Mouse (Mus musculus) myocyte (in vitro differentiated cells): ENCODE data around the gene BC030867. TPM values are rescaled to one million over a fixed set of nuclear protein-coding genes. Genes with fewer than 3 reads are reported as not detected.

Experiments used
- H3K27me3 ChIP-seq: one replicate; pipeline ENCODE4 v1.6.1; 2011; ENCODE audit not compliant: control insufficient read depth, insufficient read depth, insufficient read length
- H3K36me3 ChIP-seq: one replicate; pipeline ENCODE4 v1.6.1; 2011; ENCODE audit not compliant: control insufficient read depth, insufficient read depth
- H3K4me2 ChIP-seq: one replicate; pipeline ENCODE4 v1.6.1; 2011; ENCODE audit warnings: low read depth, control low read depth
- H3K4me3 ChIP-seq: one replicate; pipeline ENCODE4 v1.5.1; 2011; ENCODE audit warnings: mild to moderate bottlenecking, control low read depth, moderate library complexity
- H3K79me2 ChIP-seq: one replicate; pipeline ENCODE4 v1.6.1; 2011; ENCODE audit not compliant: control insufficient read depth, insufficient read depth
- H3ac ChIP-seq: one replicate; pipeline ENCODE4 v1.6.1; 2011; ENCODE audit not compliant: control insufficient read depth, insufficient read length
- CEBPB ChIP-seq: IDR thresholded peaks from 2 replicates; pipeline ENCODE4 v1.6.1; 2011; ENCODE audit warnings: mild to moderate bottlenecking, moderate library complexity; ENCODE audit not compliant: poor library complexity, insufficient read depth, severe bottlenecking
- E2F4 ChIP-seq: IDR thresholded peaks from one replicate; pipeline ENCODE4 v1.6.1; 2011; ENCODE audit warnings: mild to moderate bottlenecking, control low read depth, moderate library complexity; ENCODE audit not compliant: insufficient read depth
- MAX ChIP-seq: IDR thresholded peaks from one replicate; pipeline ENCODE4 v1.6.1; 2011; ENCODE audit warnings: low read depth, mild to moderate bottlenecking, control low read depth
- MYOD1 ChIP-seq, 3 experiments: IDR thresholded peaks; one replicate each; pipeline ENCODE4 v1.6.1; 2011; ENCODE audit warnings: control low read depth in 2 of 3, low read depth in 2 of 3, mild to moderate bottlenecking in 2 of 3, moderate library complexity in 1 of 3; ENCODE audit not compliant: insufficient read length in 2 of 3, control insufficient read depth in 1 of 3
- MYOG ChIP-seq, 3 experiments: IDR thresholded peaks; one replicate each; pipeline ENCODE4 v1.6.1; 2011; ENCODE audit warnings: control low read depth in 2 of 3, low read depth in 2 of 3, mild to moderate bottlenecking in 2 of 3; ENCODE audit not compliant: insufficient read length in 2 of 3, control insufficient read depth in 1 of 3, insufficient read depth in 1 of 3
- POLR2A ChIP-seq: IDR thresholded peaks from one replicate; pipeline ENCODE4 v1.6.1; 2011; ENCODE audit warnings: low read depth, mild to moderate bottlenecking, control low read depth, moderate library complexity; ENCODE audit not compliant: insufficient read length
- POLR2AphosphoS2 ChIP-seq: IDR thresholded peaks from one replicate; pipeline ENCODE4 v1.6.1; 2011; ENCODE audit warnings: low read depth, control low read depth; ENCODE audit not compliant: insufficient read length
- REST ChIP-seq: IDR thresholded peaks from one replicate; pipeline ENCODE4 v1.6.1; 2011; ENCODE audit warnings: mild to moderate bottlenecking, control low read depth, moderate library complexity; ENCODE audit not compliant: insufficient read depth, insufficient read length
- TCF12 ChIP-seq: IDR thresholded peaks from one replicate; pipeline ENCODE4 v1.6.1; 2011; ENCODE audit warnings: mild to moderate bottlenecking, control low read depth; ENCODE audit not compliant: poor library complexity, insufficient read depth, severe bottlenecking
- USF1 ChIP-seq: IDR thresholded peaks from one replicate; pipeline ENCODE4 v1.6.1; 2011; ENCODE audit warnings: low read depth, mild to moderate bottlenecking, control low read depth, moderate library complexity
- polyA plus RNA-seq: library from polyadenylated mRNA; unstranded; fragments of >200 nt; fragmentation: generic; extraction: Trizol; gene quantifications from one replicate; pipeline ENCODE4 v1.2.1, GENCODE M21; 2012; ENCODE audit warnings: missing spikeins

Gene BC030867
- polyA plus RNA-seq, 1 experiment, result 4.4 TPM

DNA sequence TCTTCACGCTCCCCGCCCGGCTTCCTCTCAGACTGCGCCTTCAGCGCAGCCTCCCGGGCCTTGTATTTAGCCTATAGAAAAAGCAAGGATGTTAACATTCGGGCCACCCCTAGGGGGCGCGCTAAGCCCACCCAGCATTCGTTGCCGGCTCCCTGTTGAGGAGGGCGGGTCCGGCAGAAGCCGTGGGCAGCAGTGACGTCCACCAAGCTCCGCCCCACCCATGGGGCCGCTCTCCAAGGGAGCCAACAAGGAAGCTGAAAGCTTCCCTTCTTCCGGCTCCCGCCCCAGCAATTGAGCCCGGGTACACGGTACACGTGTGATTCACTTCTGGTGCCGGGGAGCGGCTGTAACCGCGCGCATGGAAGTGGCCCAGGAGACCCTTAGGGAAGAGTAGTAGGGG, 60.3 kb downstream of the BC030867 start:
- Histone ChIP-seq H3ac (no peak overlapping the region), H3K79me2 (no peaks in the 10 kb centered on the region), H3K4me2 (peak overlapping the region; percentile 83), H3K36me3 (peaks cover 14% of the 10 kb centered on the region), H3K27me3 (no peaks in the 10 kb centered on the region), H3K4me3 (peak overlapping the region; percentile 18)
- TF ChIP-seq POLR2A, result peak; percentile 46
- TF ChIP-seq POLR2AphosphoS2, result peak; percentile 91
- TF ChIP-seq E2F4, result no peak

DNA sequence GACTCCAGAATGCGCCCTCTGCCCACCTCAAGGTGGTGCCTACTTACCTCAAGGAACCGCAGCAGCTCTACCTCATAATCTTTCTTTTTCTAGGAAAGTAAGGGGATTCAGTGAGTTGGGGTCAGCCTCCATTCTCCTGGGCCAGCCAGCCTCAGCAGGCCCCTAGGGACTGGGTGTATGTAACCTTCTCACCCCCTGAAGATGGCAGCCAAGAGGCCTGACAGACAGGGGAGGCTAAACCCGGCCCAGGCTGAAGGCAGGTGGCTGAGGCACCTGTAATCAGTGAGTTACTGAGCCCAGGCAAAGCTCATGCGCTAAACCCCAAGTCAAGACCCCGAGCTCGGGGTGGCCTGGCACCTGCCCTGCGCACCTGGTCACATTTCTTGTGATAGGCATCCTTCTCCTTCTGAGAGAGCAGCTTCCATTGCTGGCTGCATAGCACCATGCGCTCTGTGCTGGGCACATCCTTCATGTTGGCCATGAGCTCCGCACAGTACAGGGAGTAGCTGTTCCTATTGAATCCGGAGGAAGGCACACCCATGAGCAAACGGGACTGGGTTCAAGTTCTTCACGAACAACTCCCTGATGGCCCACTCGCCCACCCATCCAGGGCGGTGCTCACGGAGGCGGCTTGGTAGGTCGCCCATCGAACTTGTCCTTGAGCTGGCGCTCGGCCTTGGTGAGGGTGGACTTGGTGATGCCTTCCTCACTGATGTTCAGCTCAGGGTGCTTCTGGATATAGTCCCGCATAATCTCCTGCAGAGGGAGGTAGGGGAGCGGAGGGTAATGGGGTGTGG, 61.3 kb downstream of the BC030867 start:
- Histone ChIP-seq H3K79me2 (peaks cover 4% of the 10 kb centered on the region), H3ac (no peak overlapping the region), H3K4me2 (peak overlapping the region; percentile 83), H3K27me3 (no peaks in the 10 kb centered on the region), H3K4me3 (peak overlapping the region; percentile 18), H3K36me3 (peaks cover 19% of the 10 kb centered on the region)
- no peak for TF ChIP-seq USF1
- TF ChIP-seq POLR2AphosphoS2, result peak; percentile 35
- no peak for TF ChIP-seq MAX

DNA sequence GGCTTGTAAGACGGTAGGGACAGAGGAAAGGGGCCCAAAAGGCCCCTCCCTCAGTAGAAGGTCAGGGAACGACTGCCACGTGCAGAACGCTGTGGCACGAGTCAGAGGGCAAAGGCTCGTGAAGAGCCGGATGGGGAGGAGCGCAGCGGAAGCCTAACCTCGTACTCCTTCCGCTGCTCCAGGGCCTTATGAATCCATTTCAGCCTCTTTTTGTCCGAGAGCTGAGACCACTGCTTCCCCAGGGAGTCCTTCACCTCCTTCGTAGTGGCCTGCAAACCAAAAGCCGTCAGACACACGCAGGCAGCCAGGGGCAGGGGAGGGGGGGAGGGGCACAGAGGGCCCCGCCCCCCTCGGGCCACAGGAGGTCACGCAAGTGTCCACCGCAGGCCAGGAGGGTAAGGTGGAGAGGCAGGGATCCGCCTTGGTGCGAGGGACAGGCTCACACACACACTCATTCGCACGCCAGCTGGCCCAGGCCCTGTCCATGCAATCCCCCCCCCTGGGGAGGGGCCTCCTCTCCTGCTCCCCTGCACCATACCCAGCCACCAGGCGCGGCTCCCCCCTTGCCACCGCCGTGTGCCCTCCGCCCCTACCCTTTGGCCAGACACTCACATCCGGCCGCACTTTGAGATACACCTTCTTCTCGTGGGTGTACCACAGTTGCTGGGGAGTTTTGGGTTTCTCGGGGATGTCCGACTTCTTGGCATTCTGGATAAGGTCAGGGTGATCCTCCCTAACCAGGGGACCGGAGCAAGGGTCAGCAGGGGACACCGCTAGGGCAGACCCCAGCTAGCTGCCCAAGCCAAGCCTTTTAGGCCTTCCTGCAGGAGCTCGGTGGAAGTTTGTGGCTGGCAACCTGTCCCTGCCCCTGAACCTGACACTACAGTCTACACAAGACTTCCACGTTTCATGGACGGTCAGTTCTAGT, 62.4 kb downstream of the BC030867 start:
- Histone ChIP-seq H3K4me2 (no peak overlapping the region), H3K4me3 (no peak overlapping the region), H3ac (no peak overlapping the region), H3K27me3 (no peaks in the 10 kb centered on the region), H3K79me2 (peaks cover 12% of the 10 kb centered on the region), H3K36me3 (peaks cover 19% of the 10 kb centered on the region)
- TF ChIP-seq MAX (no peak), CEBPB (no peak), POLR2A (peak; percentile 34), POLR2AphosphoS2 (peak; percentile 89), REST (no peak), E2F4 (no peak), MYOD1 (IDR thresholded peaks at IDR 0.05; ENCODE audit: control insufficient read depth in 1 of 3, insufficient read length in 2 of 3, low read depth in 2 of 3) (no peak)

DNA sequence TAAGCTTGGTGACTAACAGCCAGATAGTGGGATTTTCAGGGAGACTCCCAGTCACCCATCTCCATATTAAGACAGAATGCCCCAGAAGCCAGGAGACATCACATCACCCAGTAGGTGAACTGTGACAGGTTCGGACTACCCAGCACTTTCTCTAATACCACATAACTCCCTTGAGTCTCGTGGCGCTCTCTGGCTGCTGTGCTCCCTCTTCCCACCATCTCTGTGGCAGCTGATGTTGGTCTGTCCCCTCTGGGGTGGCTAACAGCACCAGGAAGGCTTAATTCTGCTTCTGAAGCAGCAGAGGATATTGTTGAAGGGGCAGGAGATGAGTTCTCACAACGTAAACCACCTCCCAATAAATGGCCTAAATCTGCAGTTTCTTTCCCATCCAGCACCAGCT, 63.3 kb downstream of the BC030867 start:
- Histone ChIP-seq H3K36me3 (peaks cover 14% of the 10 kb centered on the region), H3K4me3 (no peak overlapping the region), H3K4me2 (no peak overlapping the region), H3K79me2 (peaks cover 17% of the 10 kb centered on the region), H3ac (no peak overlapping the region), H3K27me3 (no peaks in the 10 kb centered on the region)
- no peak for TF ChIP-seq POLR2A
- TF ChIP-seq MYOD1 (IDR thresholded peaks at IDR 0.05; ENCODE audit: control insufficient read depth in 1 of 3, insufficient read length in 2 of 3, low read depth in 2 of 3), result no peak
- no peak for TF ChIP-seq REST
- TF ChIP-seq E2F4, result no peak
- no peak for TF ChIP-seq CEBPB
- peak; percentile 38 for TF ChIP-seq POLR2AphosphoS2
- TF ChIP-seq MAX, result no peak

DNA sequence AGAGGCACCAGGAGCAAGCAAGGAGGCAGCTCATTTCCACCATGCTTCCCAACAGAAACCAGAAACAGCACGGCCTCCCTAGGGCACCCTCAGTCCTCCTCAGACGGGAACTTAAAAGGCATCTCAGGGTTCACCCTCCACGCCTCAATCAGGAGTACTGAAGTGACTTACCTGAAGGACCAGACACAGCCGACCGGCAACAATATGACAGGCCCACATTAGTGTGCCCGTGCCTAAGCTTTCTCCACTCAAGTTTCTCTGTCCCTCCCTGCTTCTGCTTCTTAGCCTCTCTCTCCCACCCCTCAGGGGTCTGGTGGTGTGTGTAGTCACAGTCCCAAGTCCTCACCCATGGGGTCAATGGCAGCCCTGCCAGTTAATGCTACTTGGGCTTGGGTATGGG, 63.9 kb downstream of the BC030867 start:
- Histone ChIP-seq H3ac (no peak overlapping the region), H3K4me3 (no peak overlapping the region), H3K4me2 (no peak overlapping the region), H3K79me2 (peaks cover 17% of the 10 kb centered on the region), H3K27me3 (no peaks in the 10 kb centered on the region), H3K36me3 (peaks cover 14% of the 10 kb centered on the region)
- TF ChIP-seq POLR2AphosphoS2 (peak; percentile 4), REST (no peak), E2F4 (no peak)

DNA sequence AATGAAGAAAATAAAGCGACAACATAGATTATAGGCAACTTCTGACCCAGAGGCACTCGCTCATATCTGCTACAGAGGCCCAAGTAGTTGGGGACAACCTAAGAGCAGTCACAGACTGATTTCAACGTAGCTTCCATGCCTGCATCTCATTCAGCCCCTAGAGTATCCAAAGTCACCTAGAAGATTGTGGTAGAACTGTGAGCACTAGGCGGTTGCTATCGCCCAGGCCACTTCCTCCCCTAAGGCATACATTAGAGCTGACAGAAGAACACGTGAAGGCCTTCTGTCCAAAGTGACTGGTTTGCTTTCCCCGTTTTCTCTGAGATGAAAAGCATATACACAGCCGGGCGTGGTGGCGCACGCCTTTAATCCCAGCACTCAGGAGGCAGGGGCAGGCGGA, 65.6 kb downstream of the BC030867 start:
- Histone ChIP-seq H3K27me3 (no peaks in the 10 kb centered on the region), H3K36me3 (peaks cover 14% of the 10 kb centered on the region), H3ac (no peak overlapping the region), H3K4me3 (no peak overlapping the region), H3K4me2 (no peak overlapping the region), H3K79me2 (peaks cover 22% of the 10 kb centered on the region)
- TF ChIP-seq USF1 (no peak), MYOD1 (IDR thresholded peaks at IDR 0.05; ENCODE audit: control insufficient read depth in 1 of 3, insufficient read length in 2 of 3, low read depth in 2 of 3) (no peak), MYOG (IDR thresholded peaks at IDR 0.05; ENCODE audit: control insufficient read depth in 1 of 3, insufficient read depth in 1 of 3, insufficient read length in 2 of 3, low read depth in 2 of 3) (no peak), TCF12 (no peak)
